Mouse (Mus musculus): ENCODE data around the gene Coro2a.

The Coro2a gene

DNA sequence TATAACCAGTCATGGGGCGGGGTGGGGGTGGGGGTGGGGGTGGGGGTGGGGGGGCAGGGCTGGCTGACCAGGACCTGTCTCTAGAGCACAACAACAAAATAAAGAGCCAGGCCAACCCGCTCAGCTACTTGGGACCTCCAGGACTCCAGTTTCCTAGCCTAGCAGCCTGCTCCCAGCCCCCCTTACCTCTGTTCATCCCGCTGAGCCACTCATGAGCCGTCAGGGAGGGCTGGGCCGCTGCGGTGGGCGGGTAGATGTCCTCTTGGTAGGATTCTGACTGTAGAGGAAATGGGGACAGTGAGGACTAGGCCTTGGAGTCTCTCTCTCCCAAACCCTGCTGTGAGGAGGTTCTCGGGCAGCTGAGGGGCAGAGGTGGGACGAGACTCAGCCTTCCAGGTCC lies 60.3 kb downstream of the Coro2a start:
- Histone ChIP-seq H3K27me3 (ENCODE audit: insufficient read depth, low read length) (peaks cover 37% of the 10 kb centered on the region), H3K9me3 (ENCODE audit: low read length) (no peaks in the 10 kb centered on the region), H3K36me3 (ENCODE audit: insufficient read depth, low read length) (no peaks in the 10 kb centered on the region), H3K4me3 (replicated peaks; ENCODE audit: low read length) (no peak overlapping the region), H3K4me1 (replicated peaks; ENCODE audit: low read depth, low read length) (peaks cover 40% of the 10 kb centered on the region)
- TF ChIP-seq NANOG (IDR thresholded peaks at IDR 0.05; ENCODE audit: borderline replicate concordance, low read length): no peak
- TF ChIP-seq CTCF (conservative IDR thresholded peaks at IDR 0.05; ENCODE audit: low read length): no peak
- TF ChIP-seq POU5F1 (IDR thresholded peaks at IDR 0.05; ENCODE audit: borderline replicate concordance, low read length): no peak

DNA sequence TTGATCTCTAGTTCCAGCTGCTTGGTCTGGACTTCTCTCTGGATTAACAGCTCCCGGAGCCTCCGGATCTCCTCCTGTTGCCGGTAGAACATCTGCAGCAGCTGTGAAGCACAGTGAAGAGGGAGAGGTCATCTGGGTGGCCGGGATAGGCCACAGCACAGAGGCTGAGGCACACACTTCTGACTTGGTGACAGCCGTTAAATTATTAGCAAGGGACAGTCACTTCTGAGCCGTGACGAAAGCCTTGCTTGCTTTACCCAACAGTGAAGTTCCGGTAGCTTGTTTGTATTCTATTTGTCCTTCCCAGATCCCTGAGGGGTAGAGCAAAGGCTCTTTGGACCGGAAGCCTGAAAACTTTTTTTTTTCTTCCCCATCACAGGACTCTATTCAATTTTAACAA lies 62.8 kb downstream of the Coro2a start:
- Histone ChIP-seq H3K4me3 (replicated peaks; ENCODE audit: low read length) (no peak overlapping the region), H3K27me3 (ENCODE audit: insufficient read depth, low read length) (peaks cover 61% of the 10 kb centered on the region), H3K4me1 (replicated peaks; ENCODE audit: low read depth, low read length) (peaks cover 44% of the 10 kb centered on the region), H3K9me3 (ENCODE audit: low read length) (no peaks in the 10 kb centered on the region), H3K36me3 (ENCODE audit: insufficient read depth, low read length) (no peaks in the 10 kb centered on the region)
- TF ChIP-seq POU5F1 (IDR thresholded peaks at IDR 0.05; ENCODE audit: borderline replicate concordance, low read length): no peak
- no peak for TF ChIP-seq CTCF (conservative IDR thresholded peaks at IDR 0.05; ENCODE audit: low read length)
- no peak for TF ChIP-seq NANOG (IDR thresholded peaks at IDR 0.05; ENCODE audit: borderline replicate concordance, low read length)

DNA sequence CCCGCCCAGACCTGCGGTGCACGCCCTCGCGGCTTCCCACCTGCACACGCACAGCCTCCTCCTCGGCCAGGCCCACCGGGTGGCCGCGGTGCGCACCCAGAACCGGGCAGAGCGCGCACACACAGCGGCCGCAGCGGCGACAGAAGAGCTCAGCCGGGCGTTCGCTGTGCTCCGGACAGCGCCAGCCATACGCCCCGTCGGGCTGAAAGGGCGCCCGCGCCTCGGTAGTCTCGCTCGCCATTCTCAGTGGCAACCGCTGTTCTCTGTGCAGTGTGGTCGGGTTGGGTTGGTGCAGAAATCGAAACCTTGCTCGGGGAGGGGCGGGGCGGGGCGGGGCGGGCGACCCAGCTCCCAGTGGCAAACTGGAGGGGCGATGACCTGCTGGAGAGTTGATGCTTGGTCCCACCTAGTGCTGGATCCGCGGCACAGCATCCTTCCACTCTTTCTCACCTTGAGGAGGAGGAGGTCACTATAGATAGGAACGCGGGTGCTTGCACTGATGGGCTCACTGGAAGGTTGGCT lies 66.1 kb downstream of the Coro2a start, which contains the start of gene Trim14:
Trim14 (minus strand) TSS at position 302 of the 522 bp plus-strand sequence.
- Histone ChIP-seq H3K27me3 (ENCODE audit: insufficient read depth, low read length) (peaks cover 78% of the 10 kb centered on the region), H3K36me3 (ENCODE audit: insufficient read depth, low read length) (no peaks in the 10 kb centered on the region)
- 0 out of 2 replicates have a peak, but pooled peaks have one; percentile 6 for TF ChIP-seq CTCF (conservative IDR thresholded peaks at IDR 0.05; ENCODE audit: low read length)
- TF ChIP-seq POU5F1 (IDR thresholded peaks at IDR 0.05; ENCODE audit: borderline replicate concordance, low read length): no peak

DNA sequence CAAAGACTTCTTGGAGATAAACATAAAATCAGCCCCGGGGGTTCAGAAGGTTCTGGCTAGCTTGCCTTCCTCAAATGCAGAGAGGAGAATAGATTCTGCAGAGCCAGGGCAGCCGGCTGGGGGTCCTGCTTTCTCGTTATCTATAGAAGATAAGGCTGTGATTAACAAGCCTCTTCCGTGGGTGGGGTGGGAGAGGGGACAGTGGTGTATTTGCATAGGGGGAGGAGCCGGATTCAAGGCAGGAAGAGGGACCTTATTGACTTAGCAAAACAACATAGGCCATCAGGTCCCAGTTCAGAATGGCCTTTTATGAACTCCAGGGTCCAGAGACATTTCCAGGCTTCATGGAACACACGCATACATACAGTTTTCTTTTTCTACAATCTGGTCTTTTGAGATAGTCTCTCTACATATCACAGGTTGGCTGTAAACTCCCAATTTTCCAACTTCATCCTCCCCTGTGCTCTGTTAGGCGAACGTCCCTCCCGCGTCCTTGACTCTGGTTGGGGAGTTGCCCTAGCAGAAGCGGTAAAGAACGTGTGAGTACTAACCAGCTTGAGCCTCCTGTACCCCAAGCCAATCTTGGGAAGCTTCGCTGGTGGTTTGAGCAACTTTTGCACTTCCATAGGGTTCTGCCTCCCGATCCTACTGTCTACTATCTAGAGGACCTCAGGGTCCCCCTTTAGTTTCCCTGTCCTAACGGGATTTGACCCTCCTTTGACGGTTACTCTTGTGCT lies 66.7 kb downstream of the Coro2a start:
- Histone ChIP-seq H3K27me3 (ENCODE audit: insufficient read depth, low read length) (peaks cover 78% of the 10 kb centered on the region), H3K36me3 (ENCODE audit: insufficient read depth, low read length) (no peaks in the 10 kb centered on the region), H3K9me3 (ENCODE audit: low read length) (no peaks in the 10 kb centered on the region), H3K4me1 (replicated peaks; ENCODE audit: low read depth, low read length) (peaks cover 24% of the 10 kb centered on the region), H3K4me3 (replicated peaks; ENCODE audit: low read length) (peak overlapping the region; percentile 80)
- TF ChIP-seq NANOG (IDR thresholded peaks at IDR 0.05; ENCODE audit: borderline replicate concordance, low read length): no peak
- TF ChIP-seq POU5F1 (IDR thresholded peaks at IDR 0.05; ENCODE audit: borderline replicate concordance, low read length): no peak
- no peak for TF ChIP-seq CTCF (conservative IDR thresholded peaks at IDR 0.05; ENCODE audit: low read length)

More for the DNA sequence above, 66.1 kb downstream of the Coro2a start, which contains the start of gene Trim14:
- Histone ChIP-seq H3K9me3 (ENCODE audit: low read length) (no peaks in the 10 kb centered on the region), H3K4me3 (replicated peaks; ENCODE audit: low read length) (peak within 1 kb of the TSS; percentile 80), H3K4me1 (replicated peaks; ENCODE audit: low read depth, low read length) (peaks cover 24% of the 10 kb centered on the region)

DNA sequence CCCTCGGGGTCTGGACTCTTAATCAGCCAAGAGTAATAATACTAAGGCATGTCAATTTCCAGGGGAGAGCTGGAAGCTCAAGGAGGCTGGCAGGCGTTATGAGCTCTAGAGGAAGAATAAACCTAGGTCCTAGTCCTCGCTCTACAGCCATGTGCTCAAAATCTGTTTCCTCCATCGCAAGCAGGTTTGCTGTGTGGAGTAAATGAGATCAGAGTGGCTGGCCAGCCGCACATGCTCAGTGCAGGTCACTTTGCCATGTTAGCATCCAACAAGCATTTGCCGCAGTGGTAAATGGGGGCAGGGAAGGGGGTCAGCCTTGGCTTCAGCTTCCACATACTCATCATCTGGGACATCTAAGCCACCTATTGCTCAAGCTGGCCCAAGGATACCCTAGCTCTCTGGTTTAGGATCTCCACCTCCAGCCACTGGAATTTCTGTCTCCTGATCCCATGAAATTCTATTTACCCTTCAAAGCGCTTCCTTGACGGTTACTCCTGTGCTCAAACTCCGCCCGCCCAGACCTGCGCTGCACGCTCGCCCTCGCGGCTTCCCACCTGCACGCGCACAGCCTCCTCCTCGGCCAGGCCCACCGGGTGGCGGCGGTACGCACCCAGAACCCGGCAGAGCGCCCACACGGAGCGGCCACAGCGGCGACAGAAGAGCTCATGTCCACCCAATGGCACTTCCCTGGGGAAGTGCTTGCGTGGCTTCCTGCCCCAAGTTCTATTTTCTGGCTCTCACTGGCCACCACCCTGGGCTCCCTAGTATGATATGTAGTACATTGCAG lies 67.9 kb downstream of the Coro2a start:
- Histone ChIP-seq H3K9me3 (ENCODE audit: low read length) (no peaks in the 10 kb centered on the region), H3K4me1 (replicated peaks; ENCODE audit: low read depth, low read length) (peaks cover 24% of the 10 kb centered on the region), H3K4me3 (replicated peaks; ENCODE audit: low read length) (peak overlapping the region; percentile 61), H3K36me3 (ENCODE audit: insufficient read depth, low read length) (no peaks in the 10 kb centered on the region), H3K27me3 (ENCODE audit: insufficient read depth, low read length) (peaks cover 77% of the 10 kb centered on the region)
- TF ChIP-seq CTCF (conservative IDR thresholded peaks at IDR 0.05; ENCODE audit: low read length): no peak
- no peak for TF ChIP-seq POU5F1 (IDR thresholded peaks at IDR 0.05; ENCODE audit: borderline replicate concordance, low read length)

DNA sequence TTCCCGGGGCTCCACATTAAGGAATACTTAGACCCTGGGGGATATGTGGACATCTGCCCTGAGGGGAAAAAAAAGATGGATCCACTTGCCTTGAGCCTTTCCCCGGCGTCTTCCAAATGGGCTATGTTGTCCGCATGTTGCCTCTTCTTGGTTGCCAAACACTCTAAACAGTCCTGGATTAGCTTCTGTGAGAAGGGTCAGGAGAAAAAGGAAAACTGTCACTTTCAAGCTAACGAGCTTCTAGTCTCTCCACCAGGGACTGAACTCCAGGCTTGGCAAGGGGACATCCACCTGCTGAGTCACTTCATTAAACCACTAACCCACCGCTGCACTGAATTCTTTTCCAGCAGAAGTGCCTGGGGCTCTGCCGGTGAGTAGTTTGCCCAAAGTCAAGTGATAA lies 69.1 kb downstream of the Coro2a start:
- TF ChIP-seq NANOG (IDR thresholded peaks at IDR 0.05; ENCODE audit: borderline replicate concordance, low read length) (no peak), POU5F1 (IDR thresholded peaks at IDR 0.05; ENCODE audit: borderline replicate concordance, low read length) (no peak), CTCF (conservative IDR thresholded peaks at IDR 0.05; ENCODE audit: low read length) (no peak)
- no peak overlapping the region for H3K4me3 ChIP-seq (replicated peaks; ENCODE audit: low read length)

DNA sequence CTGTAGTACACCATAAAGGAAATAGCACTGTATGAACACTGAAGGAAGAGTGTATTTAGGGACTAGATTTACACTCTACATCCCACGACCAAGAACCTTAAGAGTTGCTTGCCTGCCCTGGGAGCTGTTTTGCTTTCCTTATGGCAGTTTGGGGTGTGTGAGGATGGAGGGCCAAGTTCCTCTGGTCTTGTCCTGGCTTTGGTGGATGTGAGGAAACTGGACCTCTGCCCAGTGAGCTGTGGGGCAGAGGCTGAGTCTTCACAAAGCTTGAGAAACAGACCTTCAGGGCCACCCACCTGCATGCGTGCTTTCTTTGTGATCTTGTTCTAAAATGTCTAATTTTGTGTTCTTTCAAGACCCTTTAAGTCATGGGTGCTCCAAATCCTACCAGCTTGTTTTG lies 69.5 kb downstream of the Coro2a start:
- Histone ChIP-seq H3K36me3 (ENCODE audit: insufficient read depth, low read length) (no peaks in the 10 kb centered on the region), H3K4me1 (replicated peaks; ENCODE audit: low read depth, low read length) (peaks cover 25% of the 10 kb centered on the region), H3K9me3 (ENCODE audit: low read length) (no peaks in the 10 kb centered on the region), H3K27me3 (ENCODE audit: insufficient read depth, low read length) (peaks cover 67% of the 10 kb centered on the region), H3K4me3 (replicated peaks; ENCODE audit: low read length) (no peak overlapping the region)
- TF ChIP-seq NANOG (IDR thresholded peaks at IDR 0.05; ENCODE audit: borderline replicate concordance, low read length): no peak
- TF ChIP-seq CTCF (conservative IDR thresholded peaks at IDR 0.05; ENCODE audit: low read length): no peak
- no peak for TF ChIP-seq POU5F1 (IDR thresholded peaks at IDR 0.05; ENCODE audit: borderline replicate concordance, low read length)

More for the DNA sequence above, 69.1 kb downstream of the Coro2a start:
- no peaks in the 10 kb centered on the region for H3K36me3 ChIP-seq (ENCODE audit: insufficient read depth, low read length)
- peaks cover 24% of the 10 kb centered on the region for H3K4me1 ChIP-seq (replicated peaks; ENCODE audit: low read depth, low read length)
- no peaks in the 10 kb centered on the region for H3K9me3 ChIP-seq (ENCODE audit: low read length)
- peaks cover 72% of the 10 kb centered on the region for H3K27me3 ChIP-seq (ENCODE audit: insufficient read depth, low read length)

DNA sequence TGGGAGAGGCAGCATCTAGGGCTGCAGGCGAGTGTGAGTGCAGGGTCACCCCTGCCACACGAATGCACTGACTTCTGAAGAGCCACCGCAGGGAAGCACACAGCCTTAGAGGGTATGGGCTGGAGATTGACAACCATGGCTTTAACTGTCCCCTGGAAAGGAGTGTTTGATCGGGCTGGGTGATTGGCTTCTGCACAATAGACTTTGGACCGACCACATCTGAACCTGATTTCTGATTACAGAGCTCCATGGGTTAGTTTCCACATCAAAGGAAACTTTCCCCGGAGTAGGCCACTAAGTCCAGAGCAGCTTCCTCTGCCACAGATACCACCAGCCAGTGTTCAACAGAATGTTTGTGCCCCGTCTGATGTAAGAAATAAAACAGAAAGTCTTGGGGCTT lies 72.3 kb downstream of the Coro2a start:
- Histone ChIP-seq H3K4me1 (replicated peaks; ENCODE audit: low read depth, low read length) (peaks cover 18% of the 10 kb centered on the region), H3K27me3 (ENCODE audit: insufficient read depth, low read length) (peaks cover 48% of the 10 kb centered on the region), H3K9me3 (ENCODE audit: low read length) (no peaks in the 10 kb centered on the region), H3K4me3 (replicated peaks; ENCODE audit: low read length) (no peak overlapping the region), H3K36me3 (ENCODE audit: insufficient read depth, low read length) (no peaks in the 10 kb centered on the region)
- TF ChIP-seq CTCF (conservative IDR thresholded peaks at IDR 0.05; ENCODE audit: low read length): no peak

Measured in E14TG2a.4 (cell line).